Mouse (Mus musculus) MEL (cell line): ENCODE data around the gene Ccdc102a.

Source experiments
- CTCF ChIP-seq, 3 experiments: IDR thresholded peaks in 2 of 3; conservative IDR thresholded peaks in 1 of 3; 2 replicates each; pipeline ENCODE4 v1.5.1; 2011 to 2012; ENCODE audit warnings: low read length in 3 of 3, low read depth in 2 of 3, mild to moderate bottlenecking in 2 of 3, improper control_type of control experiment in 1 of 3, inconsistent platforms in 1 of 3, mixed read lengths in 1 of 3, moderate library complexity in 1 of 3; ENCODE audit not compliant: control insufficient read depth in 1 of 3, insufficient read depth in 1 of 3, poor library complexity in 1 of 3, severe bottlenecking in 1 of 3
- EP300 ChIP-seq, 2 experiments: IDR thresholded peaks; 2 replicates each; pipeline ENCODE4 v1.6.1; 2011; ENCODE audit warnings: improper control_type of control experiment in 2 of 2, low read length in 2 of 2, low read depth in 1 of 2, mild to moderate bottlenecking in 1 of 2
- GATA1 ChIP-seq: IDR thresholded peaks from 2 replicates; pipeline ENCODE4 v1.6.1; 2011; ENCODE audit warnings: low read depth, low read length, improper control_type of control experiment
- JUND ChIP-seq: IDR thresholded peaks from 2 replicates; pipeline ENCODE4 v1.6.1; 2011; ENCODE audit warnings: low read depth, mild to moderate bottlenecking, improper control_type of control experiment, low read length
- KAT2A ChIP-seq: conservative IDR thresholded peaks from 2 replicates; pipeline ENCODE4 v1.6.1; 2012; ENCODE audit warnings: low read depth, low read length, improper control_type of control experiment, inconsistent platforms
- MAX ChIP-seq: IDR thresholded peaks from 2 replicates; pipeline ENCODE4 v1.6.1; 2011; ENCODE audit warnings: low read length, improper control_type of control experiment
- MAZ ChIP-seq: IDR thresholded peaks from 2 replicates; pipeline ENCODE4 v1.6.1; 2012; ENCODE audit warnings: low read depth, mild to moderate bottlenecking, inconsistent platforms, low read length, improper control_type of control experiment
- POLR2A ChIP-seq, 2 experiments: IDR thresholded peaks; 2 replicates each; pipeline ENCODE4 v1.6.1; 2011 to 2012; ENCODE audit warnings: low read length in 2 of 2, mild to moderate bottlenecking in 2 of 2, control low read depth in 1 of 2, improper control_type of control experiment in 1 of 2, low read depth in 1 of 2, moderate library complexity in 1 of 2; ENCODE audit not compliant: control insufficient read depth in 1 of 2, insufficient read depth in 1 of 2, poor library complexity in 1 of 2
- RCOR1 ChIP-seq: IDR thresholded peaks from 2 replicates; pipeline ENCODE4 v1.6.1; 2012; ENCODE audit warnings: low read depth, mild to moderate bottlenecking, inconsistent platforms, low read length, improper control_type of control experiment
- TCF12 ChIP-seq: IDR thresholded peaks from 2 replicates; pipeline ENCODE4 v1.6.1; 2014; ENCODE audit warnings: low read depth, mild to moderate bottlenecking, inconsistent platforms, low read length, improper control_type of control experiment, moderate library complexity
- ZMIZ1 ChIP-seq: IDR thresholded peaks from 2 replicates; pipeline ENCODE4 v1.6.1; 2012; ENCODE audit warnings: low read depth, mild to moderate bottlenecking, inconsistent platforms, low read length, improper control_type of control experiment, moderate library complexity
- ZNF384 ChIP-seq: IDR thresholded peaks from 2 replicates; pipeline ENCODE4 v1.6.1; 2012; ENCODE audit warnings: low read depth, mild to moderate bottlenecking, inconsistent platforms, low read length, improper control_type of control experiment

- TF ChIP-seq TCF12 (no peak), GATA1 (no peak), MAZ (no peak), MAX (no peak), RCOR1 (no peak), JUND (no peak), EP300 (IDR thresholded peaks at IDR 0.05; ENCODE audit: low read depth in 1 of 2, low read length in 2 of 2) (no peak), CTCF (IDR thresholded peaks at IDR 0.05 in 2 of 3, conservative IDR thresholded peaks at IDR 0.05 in 1 of 3; ENCODE audit: control insufficient read depth in 1 of 3, insufficient read depth in 1 of 3, low read depth in 2 of 3, low read length in 3 of 3, poor library complexity in 1 of 3, severe bottlenecking in 1 of 3) (no peak), POLR2A (IDR thresholded peaks at IDR 0.05; ENCODE audit: control insufficient read depth in 1 of 2, insufficient read depth in 1 of 2, low read depth in 1 of 2, low read length in 2 of 2, poor library complexity in 1 of 2) (no peak), KAT2A (no peak), ZMIZ1 (no peak), ZNF384 (no peak)
These were observed 14.2 kb downstream of the Ccdc102a start for GRCm38 (mm10) chr8:94903709-94904108.
